8 mouse cellular contexts compared by ENCODE assay signal in genomic region chr13:49213531-49213932, GRCm38 (mm10). TPM values are rescaled to one million over a fixed set of nuclear protein-coding genes. Genes with fewer than 3 reads are reported as not detected.
DNase-seq lines count a peak whose midpoint lies in the region; ATAC-seq lines count a peak whose summit lies in the region.

No protein-coding gene starts in this region.

- no peak overlapping the region for H3K4me3 ChIP-seq in midbrain, embryonic 10.5 days
- H3K4me3 ChIP-seq in midbrain, embryonic 16.5 days (ENCODE audit: low read depth, low read length) = no peak overlapping the region

- no peaks in the 10 kb centered on the region for H3K9me3 ChIP-seq in midbrain, embryonic 10.5 days (replicated peaks)
- no peaks in the 10 kb centered on the region for H3K9me3 ChIP-seq in midbrain, embryonic 16.5 days (replicated peaks; ENCODE audit: control insufficient read depth, low read length, poor library complexity, severe bottlenecking)

- intact Hi-C loops in heart, postnatal 14 days (cut with DNase I) = loop anchor here (10.0 kb wide), 2 partner anchors 161 to 441 kb away; partner anchors contain the start of genes Cenpp and Nol8
- intact Hi-C loops in left cerebral cortex, postnatal 10 days (cut with DNase I) = no loop called here

- DNase-seq in midbrain, embryonic 10.5 days (ENCODE audit: low spot score) = no peak
- DNase-seq in cerebellum, adult 18-20 months = peak; percentile 70 to 78
- DNase-seq in heart, postnatal 14 days = peak; percentile 37 to 39
- DNase-seq in left cerebral cortex, postnatal 10 days (ENCODE audit: extremely low spot score in 1 of 2, low spot score in 2 of 2) = no peak
- no peak for DNase-seq in embryo, embryonic 9.5 days (ENCODE audit: extremely low spot score)

- peaks cover 73% of the 10 kb centered on the region for H3K4me1 ChIP-seq in midbrain, embryonic 10.5 days
- H3K4me1 ChIP-seq in midbrain, embryonic 16.5 days (ENCODE audit: control insufficient read depth, insufficient read depth, low read length) = peaks cover 24% of the 10 kb centered on the region

- H3K27ac ChIP-seq in midbrain, embryonic 10.5 days (replicated peaks) = peak overlapping the region; percentile 50; the same call in 1 of the 2 replicates
- no peak overlapping the region for H3K27ac ChIP-seq in midbrain, embryonic 16.5 days (ENCODE audit: low read length)

- no peak overlapping the region for H3K4me2 ChIP-seq in midbrain, embryonic 16.5 days (ENCODE audit: low read length)

- no peak for ATAC-seq in midbrain, embryonic 16.5 days
- ATAC-seq in activated CD4-positive, CD25-positive, alpha-beta regulatory T cell, adult 4 months = peak; percentile 57
- ATAC-seq in monocyte, adult 5-6 weeks (replicated peaks; ENCODE audit: insufficient number of reproducible peaks, low FRiP score, low TSS enrichment, poor library complexity, severe bottlenecking) = peak; percentile 65

- 62% methylated on average over 4 of the region's 4 CpGs for WGBS in midbrain, embryonic 10.5 days
- WGBS in midbrain, embryonic 16.5 days = 62% methylated on average over 4 of the region's 4 CpGs

- peaks cover 47% of the 10 kb centered on the region for H3K27me3 ChIP-seq in midbrain, embryonic 10.5 days (ENCODE audit: low read depth, poor library complexity, severe bottlenecking)
- H3K27me3 ChIP-seq in midbrain, embryonic 16.5 days (ENCODE audit: control insufficient read depth, insufficient read depth, low read depth, low read length) = 0 out of 2 replicates have a peak, but pooled peaks cover 4% of the 10 kb centered on the region

- H3K36me3 ChIP-seq in midbrain, embryonic 10.5 days = no peaks in the 10 kb centered on the region
- no peaks in the 10 kb centered on the region for H3K36me3 ChIP-seq in midbrain, embryonic 16.5 days (ENCODE audit: control insufficient read depth, insufficient read depth, low read length)

- H3K9ac ChIP-seq in midbrain, embryonic 16.5 days (ENCODE audit: low read depth, low read length) = no peak overlapping the region

RNA-seq across cellular contexts. Expression of gene Card19, which starts 2.3 kb away (rescaled TPM):
- 23.1 and 23.3 TPM in 2 replicates for polyA plus RNA-seq in midbrain, embryonic 10.5 days (2016; fragmentation: Nextera tagmentation; extraction: Ambion mirVana)
- polyA plus RNA-seq in midbrain, embryonic 16.5 days (2015; fragmentation: Nextera tagmentation; extraction: Ambion mirVana) = 26.5 and 27.6 TPM in 2 replicates
- polyA plus RNA-seq in activated CD4-positive, CD25-positive, alpha-beta regulatory T cell, adult 4 months (2017; shearing (Covaris generic)) = 10 to 100 TPM; 56.9 to 66.6 TPM
- total RNA-seq in heart, postnatal 14 days (2021) = 100 to 1,000 TPM; 131 to 138 TPM
- total RNA-seq in monocyte, adult 5-6 weeks (2017) = 27.8 to 56.1 TPM (median 45.9 TPM) in 3 replicates
- 10 to 100 TPM; 11.1 to 12.9 TPM for total RNA-seq in left cerebral cortex, postnatal 10 days (2021)

RNA-seq across cellular contexts. Expression of gene Ninj1, which starts 26.2 kb away (rescaled TPM):
- 23.1 and 24.3 TPM in 2 replicates for polyA plus RNA-seq in midbrain, embryonic 10.5 days (2016; fragmentation: Nextera tagmentation; extraction: Ambion mirVana)
- 19.3 and 22.3 TPM in 2 replicates for polyA plus RNA-seq in midbrain, embryonic 16.5 days (2015; fragmentation: Nextera tagmentation; extraction: Ambion mirVana)
- 10 to 100 TPM; 30.1 to 36.9 TPM for polyA plus RNA-seq in activated CD4-positive, CD25-positive, alpha-beta regulatory T cell, adult 4 months (2017; shearing (Covaris generic))
- 100 to 1,000 TPM in 1 of 2 experiments, 10 to 100 TPM in 1; 99.0 to 112 TPM for total RNA-seq in heart, postnatal 14 days (2021)
- total RNA-seq in monocyte, adult 5-6 weeks (2017) = 24.6 to 59.1 TPM (median 55.8 TPM) in 3 replicates
- 10 to 100 TPM; 23.8 to 23.9 TPM for total RNA-seq in left cerebral cortex, postnatal 10 days (2021)

RNA-seq across cellular contexts. Expression of gene Susd3, which starts 35.0 kb away (rescaled TPM):
- polyA plus RNA-seq in midbrain, embryonic 10.5 days (2016; fragmentation: Nextera tagmentation; extraction: Ambion mirVana) = 1.0 and 1.2 TPM in 2 replicates
- 0.38 and 0.68 TPM in 2 replicates for polyA plus RNA-seq in midbrain, embryonic 16.5 days (2015; fragmentation: Nextera tagmentation; extraction: Ambion mirVana)
- polyA plus RNA-seq in activated CD4-positive, CD25-positive, alpha-beta regulatory T cell, adult 4 months (2017; shearing (Covaris generic)) = 10 to 100 TPM; 61.0 to 67.4 TPM
- total RNA-seq in heart, postnatal 14 days (2021) = under 1 TPM; 0.33 to 0.49 TPM
- total RNA-seq in monocyte, adult 5-6 weeks (2017) = 76.0 to 95.2 TPM (median 78.6 TPM) in 3 replicates
- total RNA-seq in left cerebral cortex, postnatal 10 days (2021) = 1 to 10 TPM; 2.4 to 2.8 TPM

Comparison
In these comparisons a context has a peak if more than half of its experiments do, and no peak if none do; other contexts are left out.
1. DNase-seq: peak in cerebellum, adult 18-20 months (2 of 2) and heart, postnatal 14 days (2 of 2); none in midbrain, embryonic 10.5 days (single experiment), left cerebral cortex, postnatal 10 days (0 of 2) and embryo, embryonic 9.5 days (single experiment).
2. RNA of gene Susd3, which starts 35.0 kb away (total RNA-seq): 76.0 to 95.2 TPM in monocyte, adult 5-6 weeks; 2.4 to 2.8 TPM in left cerebral cortex, postnatal 10 days and 0.33 to 0.49 TPM in heart, postnatal 14 days; every median in the first group is over 10 times any median in the second.